Mouse (Mus musculus) C3H10T1/2 (cell line): ENCODE measurements around the gene Olfr1206. TPM values are rescaled to one million over a fixed set of nuclear protein-coding genes. Genes with fewer than 3 reads are reported as not detected.

Experiments used
- polyA plus RNA-seq, 2 experiments: library from polyadenylated mRNA; unstranded; fragments of >200 nt; fragmentation: generic; extraction: Trizol; gene quantifications; one replicate each; pipeline ENCODE4 v1.2.1; 2012; ENCODE audit warnings: missing spikeins in 2 of 2

The Olfr1206 gene
- polyA plus RNA-seq, result not detected

DNA sequence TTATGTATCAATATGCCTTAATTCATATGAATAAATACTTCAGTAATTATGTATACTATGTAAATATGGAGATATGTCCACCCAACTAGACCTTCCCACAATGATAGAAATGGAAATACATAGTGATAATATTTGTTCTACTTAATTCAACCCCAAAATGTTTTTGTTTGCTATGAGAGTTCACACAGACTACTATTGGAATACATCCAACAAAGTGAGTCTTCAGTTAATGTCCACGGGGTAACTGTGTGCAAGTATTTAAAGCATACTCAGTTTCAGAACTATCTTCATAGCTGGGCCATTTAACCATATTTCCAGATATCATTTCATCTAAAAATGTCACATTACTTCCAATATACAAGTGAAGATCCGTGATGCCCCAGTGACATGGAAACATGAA lies at the start of gene Olfr1206:
TSS of gene Olfr1206 (plus strand) at position 301 of the 400 bp plus-strand sequence.

DNA sequence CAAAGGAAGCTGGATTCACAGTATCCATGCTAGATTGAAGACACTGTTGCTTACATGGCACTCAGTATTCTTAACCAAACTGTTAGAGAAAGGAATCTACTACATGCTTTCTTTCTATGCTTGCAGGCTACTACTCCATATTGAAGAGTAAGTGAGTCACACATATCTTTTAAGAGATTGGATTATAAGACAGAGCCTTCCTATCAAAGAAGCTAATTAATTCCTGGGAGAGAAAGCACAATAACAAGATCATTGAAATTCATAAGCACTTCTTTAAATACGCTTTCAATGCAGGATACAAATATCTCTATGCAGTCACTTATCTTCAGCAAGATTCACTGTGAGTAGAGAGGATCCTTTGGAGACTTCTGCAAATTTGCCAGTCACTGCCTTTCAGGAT lies 48.8 kb upstream of the Olfr1206 start, which contains the start of gene Olfr1202:
TSS of gene Olfr1202 (plus strand) at position 301 of the 400 bp plus-strand sequence.

DNA sequence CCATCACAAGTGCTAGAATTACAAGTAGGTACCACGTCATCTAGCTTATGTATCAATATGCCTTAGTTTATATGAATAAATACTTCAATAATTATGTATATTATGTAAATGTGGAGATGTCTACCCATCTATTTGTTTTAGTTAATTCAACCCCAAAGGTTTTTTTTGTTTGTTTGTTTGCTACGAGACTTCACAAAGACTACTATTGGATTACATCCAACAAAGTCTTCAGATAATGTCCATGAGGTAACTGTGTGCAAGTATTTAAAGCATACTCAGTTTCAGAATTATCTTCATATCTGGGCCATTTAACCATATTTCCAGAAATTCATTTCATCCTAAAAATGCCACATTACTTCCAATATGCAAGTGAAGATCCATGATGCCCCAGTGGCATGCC lies 33.6 kb upstream of the Olfr1206 start, which contains the start of gene Olfr1205:
TSS of gene Olfr1205 (plus strand) at position 301 of the 400 bp plus-strand sequence.

DNA sequence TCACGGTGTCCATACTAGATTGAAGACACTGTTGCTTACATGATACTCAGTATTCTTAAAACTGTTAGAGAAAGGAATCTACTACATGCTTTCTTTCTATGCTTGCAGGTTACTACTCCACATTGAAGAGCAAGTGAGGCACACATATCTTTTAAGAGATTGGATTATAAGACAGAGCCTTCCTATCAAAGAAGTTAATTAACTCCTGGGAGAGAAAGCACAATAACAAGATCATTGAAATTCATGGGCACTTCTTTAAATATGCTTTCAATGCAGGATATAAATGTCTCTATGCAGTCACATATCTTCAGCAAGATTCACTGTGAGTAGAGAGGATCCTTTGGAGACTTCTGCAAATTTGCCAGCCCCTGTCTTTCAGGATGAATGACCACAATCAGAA lies 14.0 kb upstream of the Olfr1206 start, which contains the start of gene Olfr1204:
TSS of gene Olfr1204 (plus strand) at position 301 of the 400 bp plus-strand sequence.

DNA sequence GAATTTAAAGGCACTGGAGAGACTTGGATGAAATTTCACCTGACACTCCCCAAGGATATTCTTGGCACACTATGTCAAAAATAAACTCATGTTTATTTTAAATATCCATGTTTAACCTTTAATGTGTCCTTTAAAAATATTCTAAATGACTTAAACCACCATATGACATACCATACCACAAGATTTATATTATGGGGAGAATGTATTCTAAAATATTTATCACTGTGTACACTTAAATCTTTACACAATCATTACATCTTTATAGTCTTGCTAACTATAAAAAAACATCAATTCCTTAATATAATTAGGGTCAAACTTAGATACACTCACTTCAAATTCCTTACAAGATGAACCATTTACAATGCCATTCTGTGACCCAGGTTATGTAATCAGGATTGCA lies 39.2 kb downstream of the Olfr1206 start, which contains the start of gene Olfr1208:
TSS of gene Olfr1208 (minus strand) at position 101 of the 400 bp plus-strand sequence.

DNA sequence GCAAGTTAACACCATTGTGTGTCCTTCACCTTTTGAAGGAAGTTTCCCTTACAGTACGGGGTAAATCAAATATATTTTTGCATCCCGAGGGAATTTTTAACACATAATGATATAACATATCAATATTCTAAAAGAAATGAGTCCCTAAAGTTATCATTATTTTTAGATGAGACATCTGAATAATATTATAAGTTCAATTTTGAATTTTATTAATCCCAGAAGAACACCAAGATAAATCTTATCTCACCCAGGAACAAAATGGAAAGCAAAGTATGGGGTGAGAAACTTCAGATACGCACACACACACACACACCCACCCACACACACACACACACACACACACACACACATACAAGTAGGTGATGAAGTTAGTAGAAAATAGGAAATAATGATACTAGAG lies 52.0 kb downstream of the Olfr1206 start, which contains the start of gene Olfr1209:
TSS of gene Olfr1209 (minus strand) at position 101 of the 400 bp plus-strand sequence.

Other genes starting within 250 kb of the Olfr1206 start
- not detected for gene Olfr1191-ps1, start 222.7 kb upstream of the Olfr1206 start, polyA plus RNA-seq
- gene Olfr1192-ps1, start 214.7 kb upstream of the Olfr1206 start, polyA plus RNA-seq, result not detected
- not detected for gene Olfr1193, start 187.6 kb upstream of the Olfr1206 start, polyA plus RNA-seq
- not detected for gene Olfr1195, start 174.0 kb upstream of the Olfr1206 start, polyA plus RNA-seq
- gene Olfr1196, start 158.6 kb upstream of the Olfr1206 start, polyA plus RNA-seq, result not detected
- not detected for gene Olfr1197, start 130.9 kb upstream of the Olfr1206 start, polyA plus RNA-seq
- gene Olfr1198, start 111.9 kb upstream of the Olfr1206 start, polyA plus RNA-seq, result not detected
- gene Olfr1199, start 102.8 kb upstream of the Olfr1206 start, polyA plus RNA-seq, result not detected
- not detected for gene Olfr1200, start 92.7 kb upstream of the Olfr1206 start, polyA plus RNA-seq
- gene Olfr1201, start 70.2 kb upstream of the Olfr1206 start, polyA plus RNA-seq, result not detected
- gene Olfr1202, start 48.7 kb upstream of the Olfr1206 start, polyA plus RNA-seq, result not detected
- gene Olfr1205, start 33.5 kb upstream of the Olfr1206 start, polyA plus RNA-seq, result not detected
- gene Olfr1204, start 13.9 kb upstream of the Olfr1206 start, polyA plus RNA-seq, result not detected
- gene Olfr1208, start 39.1 kb downstream of the Olfr1206 start, polyA plus RNA-seq, result not detected
- not detected for gene Olfr1209, start 51.9 kb downstream of the Olfr1206 start, polyA plus RNA-seq
- gene Olfr1211, start 74.9 kb downstream of the Olfr1206 start, polyA plus RNA-seq, result not detected
- gene Olfr1212, start 90.7 kb downstream of the Olfr1206 start, polyA plus RNA-seq, result not detected
- not detected for gene Gm13762, start 117.0 kb downstream of the Olfr1206 start, polyA plus RNA-seq
- not detected for gene Olfr1214, start 129.4 kb downstream of the Olfr1206 start, polyA plus RNA-seq
- not detected for gene Olfr1215, start 143.7 kb downstream of the Olfr1206 start, polyA plus RNA-seq
- not detected for gene Olfr1216, start 155.1 kb downstream of the Olfr1206 start, polyA plus RNA-seq
- not detected for gene Olfr1217, start 168.8 kb downstream of the Olfr1206 start, polyA plus RNA-seq
- gene Olfr1218, start 198.0 kb downstream of the Olfr1206 start, polyA plus RNA-seq, result not detected
- gene Olfr1219, start 220.3 kb downstream of the Olfr1206 start, polyA plus RNA-seq, result not detected
- gene Olfr1220, start 243.6 kb downstream of the Olfr1206 start, polyA plus RNA-seq, result not detected